Mouse (Mus musculus) midbrain, embryonic 11.5 days (tissue): ENCODE measurements around the gene Sox5. TPM values are rescaled to one million over a fixed set of nuclear protein-coding genes. Genes with fewer than 3 reads are reported as not detected.

Experiments
- ATAC-seq: fragments of 200-750 bp; cut with Nextera tagmentation; 2 replicates; pipeline ENCODE4 v1.8.0; 2017; ENCODE audit warnings: moderate TSS enrichment, moderate library complexity; ENCODE audit not compliant: low FRiP score
- DNase-seq: peaks from one replicate; pipeline ENCODE4 v3.0.0; 2015; ENCODE audit warnings: low spot score; ENCODE audit errors: missing footprints
- H3K27ac ChIP-seq: fragments of 300-500 bp; sonication (generic); 2 replicates; pipeline ENCODE4 v1.5.1; 2014; ENCODE audit warnings: low read depth, low read length
- H3K27me3 ChIP-seq: fragments of 300-500 bp; sonication (generic); 2 replicates; pipeline ENCODE4 v1.6.1; 2014; ENCODE audit warnings: mild to moderate bottlenecking, low read length, moderate library complexity, mixed read lengths; ENCODE audit not compliant: control insufficient read depth, insufficient read depth
- H3K36me3 ChIP-seq: fragments of 300-500 bp; sonication (generic); 2 replicates; pipeline ENCODE4 v1.6.1; 2014; ENCODE audit warnings: mild to moderate bottlenecking, low read length, moderate library complexity, mixed read lengths; ENCODE audit not compliant: control insufficient read depth, insufficient read depth
- H3K4me1 ChIP-seq: fragments of 300-500 bp; sonication (generic); 2 replicates; pipeline ENCODE4 v1.6.1; 2014; ENCODE audit warnings: low read length; ENCODE audit not compliant: control insufficient read depth, insufficient read depth
- H3K4me2 ChIP-seq: fragments of 300-500 bp; sonication (generic); 2 replicates; pipeline ENCODE4 v1.6.1; 2014; ENCODE audit warnings: mild to moderate bottlenecking, moderate library complexity
- H3K4me3 ChIP-seq: fragments of 300-500 bp; sonication (generic); 2 replicates; pipeline ENCODE4 v1.5.1; 2014; ENCODE audit warnings: low read depth, low read length
- H3K9ac ChIP-seq: fragments of 300-500 bp; sonication (generic); 2 replicates; pipeline ENCODE4 v1.6.1; 2014; ENCODE audit warnings: low read length
- H3K9me3 ChIP-seq: fragments of 300-500 bp; sonication (generic); 2 replicates; pipeline ENCODE4 v1.6.1; 2016; ENCODE audit warnings: low read length; ENCODE audit not compliant: control insufficient read depth
- WGBS: fragments of 180-500 bp; shearing (Covaris S2); extraction: QIAGEN DNeasy Blood & Tissue Kit; methylation state at CpG from one replicate; pipeline ENCODE4 v1.1.7; 2014; 5-methylcytosine and 5-hydroxymethylcytosine counted together
- polyA plus RNA-seq: library from polyadenylated mRNA; unstranded; fragments of >200 nt; fragmentation: Nextera tagmentation; extraction: Ambion mirVana; gene quantifications from 2 replicates; pipeline ENCODE4 v1.2.1, GENCODE M21; 2014

Sox5 gene
- polyA plus RNA-seq, 1 experiment from 2014 or later, result 23.0 TPM

DNA sequence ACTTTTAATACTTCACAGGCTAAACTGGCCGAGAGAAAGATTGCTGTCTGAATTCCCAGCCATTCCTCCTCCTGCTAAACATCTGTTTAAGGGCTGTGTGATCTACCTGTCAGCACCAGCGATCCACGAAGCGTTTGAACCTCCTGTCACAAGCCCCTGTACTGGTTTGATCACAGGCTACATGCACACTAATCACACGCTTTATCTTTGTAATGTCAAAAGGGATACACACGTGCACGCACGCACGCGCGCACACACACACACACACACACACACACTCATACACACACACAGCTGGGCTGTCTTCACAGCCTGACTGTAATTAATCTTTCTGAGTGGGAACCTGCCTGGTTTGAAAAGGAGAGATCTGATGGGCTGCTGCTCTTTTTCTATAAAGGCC, 784.2 kb downstream of the Sox5 start:
- 88% methylated on average over 11 of the region's 11 CpGs for WGBS
- DNase-seq (no peak), ATAC-seq (no peak)
- H3K36me3 ChIP-seq, result no peaks in the 10 kb centered on the region
- H3K27me3 ChIP-seq, result no peaks in the 10 kb centered on the region
- no peak overlapping the region for H3K4me2 ChIP-seq
- no peak overlapping the region for H3K4me3 ChIP-seq
- H3K27ac ChIP-seq, result no peak overlapping the region
- no peak overlapping the region for H3K9ac ChIP-seq
- peaks cover 9% of the 10 kb centered on the region for H3K4me1 ChIP-seq
- no peaks in the 10 kb centered on the region for H3K9me3 ChIP-seq

GRCm38 (mm10) chr6:143995046-143995445, 786.7 kb downstream of the Sox5 start:
- ATAC-seq, result 0 out of 2 replicates have a peak, but pooled peaks have one; percentile 16
- no peak overlapping the region for H3K27ac ChIP-seq

DNA sequence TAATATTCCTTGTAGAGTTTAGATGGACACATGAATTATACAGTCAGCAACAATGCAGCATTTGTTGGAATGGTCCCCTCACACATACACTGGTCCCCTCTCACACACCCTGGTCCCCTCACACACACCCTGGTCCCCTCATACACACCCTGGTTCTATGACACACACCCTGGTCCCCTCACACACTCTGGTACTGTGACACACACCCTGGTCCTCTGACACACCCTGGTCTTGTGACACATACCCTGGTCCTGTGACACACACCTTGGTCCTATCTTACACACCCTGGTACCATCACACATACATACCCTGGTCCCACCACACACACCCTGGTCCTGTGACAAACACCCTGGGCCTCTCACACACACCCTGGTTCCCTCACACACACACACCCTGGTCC, 794.2 kb downstream of the Sox5 start:
- ATAC-seq (no peak), DNase-seq (no peak)
- no peaks in the 10 kb centered on the region for H3K27me3 ChIP-seq
- H3K4me2 ChIP-seq, result no peak overlapping the region
- no peak overlapping the region for H3K27ac ChIP-seq
- H3K9me3 ChIP-seq, result no peaks in the 10 kb centered on the region
- H3K4me1 ChIP-seq, result no peaks in the 10 kb centered on the region
- no peak overlapping the region for H3K4me3 ChIP-seq
- no peaks in the 10 kb centered on the region for H3K36me3 ChIP-seq
- no peak overlapping the region for H3K9ac ChIP-seq

More at GRCm38 (mm10) chr6:143995046-143995445, 786.7 kb downstream of the Sox5 start:
- H3K4me1 ChIP-seq, result peaks cover 9% of the 10 kb centered on the region
- H3K27me3 ChIP-seq, result no peaks in the 10 kb centered on the region
- no peaks in the 10 kb centered on the region for H3K9me3 ChIP-seq
- no peak overlapping the region for H3K4me3 ChIP-seq
- WGBS, result 46% methylated on average over 4 of the region's 4 CpGs
- H3K9ac ChIP-seq, result no peak overlapping the region
- H3K36me3 ChIP-seq, result no peaks in the 10 kb centered on the region
- DNase-seq, result no peak
- no peak overlapping the region for H3K4me2 ChIP-seq

DNA sequence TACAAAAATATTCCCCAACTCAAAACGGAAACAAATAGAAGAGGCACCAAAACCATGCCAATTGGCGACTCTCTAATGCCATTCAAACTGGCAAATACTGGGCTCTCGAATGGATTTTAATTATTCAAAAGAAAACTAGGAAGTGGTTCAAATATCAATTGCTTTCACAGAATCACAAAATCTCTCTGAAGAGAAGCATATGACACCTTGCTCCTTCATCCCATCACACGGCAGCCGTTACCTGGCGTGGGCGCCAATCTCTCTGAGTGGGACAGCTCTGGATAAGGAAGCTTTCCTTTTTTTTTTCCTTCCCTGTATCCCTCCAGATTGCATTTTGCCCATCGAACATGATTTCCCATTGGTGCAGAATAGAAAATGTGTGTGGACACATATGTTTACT, 801.6 kb downstream of the Sox5 start:
- Histone ChIP-seq H3K4me3 (no peak overlapping the region), H3K27me3 (no peaks in the 10 kb centered on the region), H3K4me2 (no peak overlapping the region), H3K9me3 (no peaks in the 10 kb centered on the region), H3K9ac (no peak overlapping the region), H3K36me3 (no peaks in the 10 kb centered on the region), H3K27ac (no peak overlapping the region), H3K4me1 (no peaks in the 10 kb centered on the region)
- 94% methylated on average over 8 of the region's 8 CpGs for WGBS
- DNase-seq (no peak), ATAC-seq (no peak)

- no peak overlapping the region for H3K4me2 ChIP-seq
- no peak for DNase-seq
- no peaks in the 10 kb centered on the region for H3K9me3 ChIP-seq
- no peak overlapping the region for H3K4me3 ChIP-seq
- no peaks in the 10 kb centered on the region for H3K4me1 ChIP-seq
- H3K9ac ChIP-seq, result no peak overlapping the region
- no peak for ATAC-seq
- no peak overlapping the region for H3K27ac ChIP-seq
- no peaks in the 10 kb centered on the region for H3K36me3 ChIP-seq
- WGBS, result 67% methylated on average over 9 of the region's 9 CpGs
- H3K27me3 ChIP-seq, result no peaks in the 10 kb centered on the region
Observed at GRCm38 (mm10) chr6:143967724-143968400, 813.9 kb downstream of the Sox5 start.

- Histone ChIP-seq H3K4me1 (no peaks in the 10 kb centered on the region), H3K9me3 (no peaks in the 10 kb centered on the region), H3K4me2 (no peak overlapping the region), H3K27me3 (no peaks in the 10 kb centered on the region), H3K9ac (no peak overlapping the region), H3K36me3 (no peaks in the 10 kb centered on the region), H3K4me3 (no peak overlapping the region), H3K27ac (no peak overlapping the region)
- 93% methylated on average over 11 of the region's 11 CpGs for WGBS
- ATAC-seq (no peak), DNase-seq (no peak)
Observed at GRCm38 (mm10) chr6:143960487-143960886, 821.3 kb downstream of the Sox5 start.

DNA sequence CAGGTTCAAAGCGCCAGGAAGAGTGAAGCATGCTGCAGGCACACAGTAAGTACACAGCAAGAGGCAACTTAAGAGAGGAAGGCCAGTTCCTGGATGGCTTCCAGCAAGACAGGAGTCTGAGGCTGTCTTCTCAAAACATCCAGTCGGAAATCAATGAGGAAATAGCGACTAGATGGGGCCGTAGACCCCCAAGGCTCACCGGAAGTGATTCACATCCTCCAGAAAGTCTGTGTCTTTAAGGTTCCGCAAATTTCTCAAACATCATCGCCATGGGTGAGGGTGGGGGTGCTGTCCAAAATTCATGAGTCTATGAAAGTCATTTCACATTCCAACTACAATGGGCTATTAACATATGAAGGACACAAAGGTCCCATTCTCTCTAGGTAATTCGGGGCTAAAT, 821.7 kb downstream of the Sox5 start:
- WGBS, result 92% methylated on average over 8 of the region's 8 CpGs
- no peaks in the 10 kb centered on the region for H3K9me3 ChIP-seq
- no peak overlapping the region for H3K4me3 ChIP-seq
- no peak for DNase-seq
- no peaks in the 10 kb centered on the region for H3K27me3 ChIP-seq
- H3K9ac ChIP-seq, result no peak overlapping the region
- H3K4me1 ChIP-seq, result no peaks in the 10 kb centered on the region
- H3K4me2 ChIP-seq, result no peak overlapping the region
- H3K36me3 ChIP-seq, result no peaks in the 10 kb centered on the region
- ATAC-seq, result no peak
- no peak overlapping the region for H3K27ac ChIP-seq

DNA sequence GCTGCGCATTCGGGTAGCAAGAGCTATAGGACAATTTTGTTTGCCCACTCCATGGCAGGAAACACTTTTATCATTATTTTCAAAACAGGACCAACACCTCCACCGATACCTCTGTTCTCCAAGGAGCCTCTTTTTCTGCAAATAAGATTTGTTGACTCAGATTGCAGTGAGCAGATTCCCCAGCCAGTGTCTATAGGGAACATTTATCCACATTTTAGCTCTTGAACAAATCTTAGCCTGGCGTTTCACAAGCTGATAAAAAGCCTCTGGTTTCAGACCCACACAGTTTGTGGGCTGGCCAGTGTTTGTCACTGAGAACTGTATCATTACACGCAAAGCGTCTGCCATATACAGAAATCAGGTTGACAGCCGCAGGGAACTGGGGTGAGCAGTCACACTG, 823.4 kb downstream of the Sox5 start:
- no peak overlapping the region for H3K4me3 ChIP-seq
- no peaks in the 10 kb centered on the region for H3K4me1 ChIP-seq
- no peak for DNase-seq
- H3K9ac ChIP-seq, result no peak overlapping the region
- H3K27ac ChIP-seq, result no peak overlapping the region
- H3K36me3 ChIP-seq, result no peaks in the 10 kb centered on the region
- no peak overlapping the region for H3K4me2 ChIP-seq
- no peaks in the 10 kb centered on the region for H3K9me3 ChIP-seq
- ATAC-seq, result no peak
- no peaks in the 10 kb centered on the region for H3K27me3 ChIP-seq
- 88% methylated on average over 7 of the region's 7 CpGs for WGBS

GRCm38 (mm10) chr6:143957063-143957462, 824.7 kb downstream of the Sox5 start:
- 84% methylated on average over 5 of the region's 5 CpGs for WGBS
- Histone ChIP-seq H3K4me1 (no peaks in the 10 kb centered on the region), H3K9ac (no peak overlapping the region), H3K36me3 (no peaks in the 10 kb centered on the region), H3K4me3 (no peak overlapping the region), H3K4me2 (no peak overlapping the region), H3K27me3 (no peaks in the 10 kb centered on the region), H3K9me3 (no peaks in the 10 kb centered on the region), H3K27ac (no peak overlapping the region)
- DNase-seq (no peak), ATAC-seq (no peak)
